Mouse (Mus musculus) liver, embryonic 12.5 days (tissue): Measurements from ENCODE around the gene Exoc6. TPM values are rescaled to one million over a fixed set of nuclear protein-coding genes. Genes with fewer than 3 reads are reported as not detected.
A peak's percentile ranks its signal among the peaks of the same experiment; 100 is the strongest.
"Not testable (repeated sequence)": the region's sequence is repeated elsewhere in the genome, so short reads cannot be mapped to it uniquely, and the experiment has no call there.

ENCODE experiments used
- ATAC-seq: fragments of 200-750 bp; cut with Nextera tagmentation; 2 replicates; pipeline ENCODE4 v1.8.0; 2017; ENCODE audit warnings: moderate number of reproducible peaks, mild to moderate bottlenecking, moderate library complexity
- H3K27ac ChIP-seq: fragments of 300-500 bp; sonication (generic); 2 replicates; pipeline ENCODE4 v1.5.1; 2016; ENCODE audit warnings: mild to moderate bottlenecking
- H3K27me3 ChIP-seq: fragments of 300-500 bp; sonication (generic); replicated peaks from 2 replicates; pipeline ENCODE4 v1.6.1; 2016; ENCODE audit warnings: mild to moderate bottlenecking, moderate library complexity
- H3K36me3 ChIP-seq: fragments of 300-500 bp; sonication (generic); 2 replicates; pipeline ENCODE4 v1.6.1; 2016; ENCODE audit warnings: mild to moderate bottlenecking, moderate library complexity
- H3K4me1 ChIP-seq: fragments of 300-500 bp; sonication (generic); 2 replicates; pipeline ENCODE4 v1.6.1; 2016
- H3K4me2 ChIP-seq: fragments of 300-500 bp; sonication (generic); 2 replicates; pipeline ENCODE4 v1.6.1; 2016; ENCODE audit warnings: mild to moderate bottlenecking, moderate library complexity
- H3K4me3 ChIP-seq: fragments of 300-500 bp; sonication (generic); 2 replicates; pipeline ENCODE4 v1.5.1; 2016; ENCODE audit warnings: mild to moderate bottlenecking, moderate library complexity
- H3K9ac ChIP-seq: fragments of 300-500 bp; sonication (generic); 2 replicates; pipeline ENCODE4 v1.6.1; 2016; ENCODE audit warnings: mild to moderate bottlenecking, moderate library complexity
- H3K9me3 ChIP-seq: fragments of 300-500 bp; sonication (generic); replicated peaks from 2 replicates; pipeline ENCODE4 v1.6.1; 2016; ENCODE audit warnings: mild to moderate bottlenecking, moderate library complexity
- WGBS: fragments of 180-500 bp; shearing (Covaris S2); methylation state at CpG from one replicate; pipeline ENCODE4 v1.1.7; 2016; ENCODE audit not compliant: insufficient replicate concordance; 5-methylcytosine and 5-hydroxymethylcytosine counted together
- polyA plus RNA-seq: library from polyadenylated mRNA; unstranded; fragments of >200 nt; fragmentation: Nextera tagmentation; extraction: Ambion mirVana; gene quantifications from 2 replicates; pipeline ENCODE4 v1.2.1, GENCODE M21; 2016

Exoc6 gene
- polyA plus RNA-seq, 1 experiment from 2014 or later, result 47.0 TPM

DNA sequence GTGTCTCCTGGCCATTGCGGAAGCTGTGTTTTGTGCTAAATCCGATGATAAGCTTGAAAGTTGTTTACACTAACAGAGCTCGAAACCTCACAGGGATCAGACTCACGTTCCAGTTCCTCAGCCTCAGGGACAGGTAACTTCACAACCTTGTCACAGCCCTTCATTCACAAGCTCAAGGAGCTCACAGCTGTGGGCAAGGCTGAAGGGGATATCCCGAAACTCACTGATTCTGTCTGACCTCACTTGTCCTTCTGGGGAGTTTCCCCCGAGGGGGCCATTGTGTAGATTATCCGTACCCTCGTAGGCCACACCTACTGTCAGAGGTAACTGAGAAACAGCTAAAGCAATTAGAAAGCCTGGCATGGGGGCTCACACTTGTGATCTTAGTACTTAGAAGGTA lies 23.4 kb upstream of the Exoc6 start:
- no peaks in the 10 kb centered on the region for H3K9me3 ChIP-seq
- no peak for ATAC-seq
- peak overlapping the region; percentile 12; the same call in 1 of the 2 replicates for H3K4me2 ChIP-seq
- no peaks in the 10 kb centered on the region for H3K36me3 ChIP-seq
- no peak overlapping the region for H3K27ac ChIP-seq
- 31% methylated on average over 8 of the region's 8 CpGs for WGBS
- no peak overlapping the region for H3K9ac ChIP-seq
- no peak overlapping the region for H3K4me3 ChIP-seq
- H3K27me3 ChIP-seq, result no peaks in the 10 kb centered on the region
- peaks cover 58% of the 10 kb centered on the region for H3K4me1 ChIP-seq

DNA sequence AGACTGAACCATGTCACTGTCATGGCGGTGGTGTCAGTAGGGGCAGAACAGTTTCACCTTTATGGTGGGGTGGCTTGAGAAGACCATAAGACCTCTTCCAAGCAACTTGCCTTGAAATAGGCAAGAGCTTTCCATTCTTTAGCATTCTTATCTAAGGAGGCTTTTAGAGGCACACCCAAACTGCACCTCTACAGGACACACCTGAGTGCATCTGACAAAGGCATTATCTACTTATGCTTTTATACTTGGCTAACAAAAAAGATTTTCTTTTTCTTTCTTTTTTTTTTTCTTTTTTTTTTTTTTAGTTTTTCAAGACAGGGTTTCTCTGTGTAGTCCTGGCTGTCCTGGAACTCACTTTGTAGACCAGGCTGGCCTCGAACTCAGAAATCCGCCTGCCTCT lies 22.5 kb upstream of the Exoc6 start:
- 84% methylated on average over 3 of the region's 3 CpGs for WGBS

DNA sequence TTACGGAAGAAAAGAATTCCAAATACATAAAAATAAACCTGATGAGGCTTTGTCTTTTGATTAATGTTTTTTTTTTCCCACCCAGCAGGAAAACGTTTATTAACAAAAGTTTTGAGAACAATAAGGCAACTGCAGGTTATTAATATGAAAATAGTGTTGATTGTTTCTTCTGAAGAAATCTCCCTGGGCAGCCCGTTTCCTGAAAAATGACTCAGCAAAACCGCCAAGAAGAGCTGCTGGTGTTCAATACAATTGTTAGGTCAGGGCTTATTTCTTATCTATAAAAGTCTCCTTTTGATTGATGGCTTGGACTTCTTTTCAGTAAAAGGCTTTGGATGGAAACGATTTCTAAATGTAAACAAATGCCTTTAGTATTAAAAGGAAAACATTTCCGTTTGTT lies 21.6 kb upstream of the Exoc6 start:
- no peak overlapping the region for H3K9ac ChIP-seq
- no peaks in the 10 kb centered on the region for H3K9me3 ChIP-seq
- peaks cover 46% of the 10 kb centered on the region for H3K4me1 ChIP-seq
- no peak for ATAC-seq
- H3K4me3 ChIP-seq, result no peak overlapping the region
- H3K4me2 ChIP-seq, result no peak overlapping the region
- no peak overlapping the region for H3K27ac ChIP-seq
- no peaks in the 10 kb centered on the region for H3K27me3 ChIP-seq
- no peaks in the 10 kb centered on the region for H3K36me3 ChIP-seq
- 25% methylated on average over 6 of the region's 6 CpGs for WGBS

More for the DNA sequence above, 22.5 kb upstream of the Exoc6 start:
- Histone ChIP-seq H3K4me2 (0 out of 2 replicates have a peak overlapping the region, but pooled peaks have one; percentile 0), H3K4me1 (peaks cover 53% of the 10 kb centered on the region)
- not testable (repeated sequence) for H3K4me3 ChIP-seq, H3K9ac ChIP-seq, H3K36me3 ChIP-seq, H3K9me3 ChIP-seq, H3K27me3 ChIP-seq, H3K27ac ChIP-seq, ATAC-seq

GRCm38 (mm10) chr19:37529296-37529695 lies 20.9 kb upstream of the Exoc6 start:
- peaks cover 42% of the 10 kb centered on the region for H3K4me1 ChIP-seq
- no peaks in the 10 kb centered on the region for H3K9me3 ChIP-seq
- H3K27me3 ChIP-seq, result no peaks in the 10 kb centered on the region
- no peak for ATAC-seq
- H3K27ac ChIP-seq, result no peak overlapping the region
- WGBS, result 82% methylated on average over 9 of the region's 9 CpGs
- H3K36me3 ChIP-seq, result no peaks in the 10 kb centered on the region
- H3K9ac ChIP-seq, result no peak overlapping the region
- no peak overlapping the region for H3K4me2 ChIP-seq
- no peak overlapping the region for H3K4me3 ChIP-seq

DNA sequence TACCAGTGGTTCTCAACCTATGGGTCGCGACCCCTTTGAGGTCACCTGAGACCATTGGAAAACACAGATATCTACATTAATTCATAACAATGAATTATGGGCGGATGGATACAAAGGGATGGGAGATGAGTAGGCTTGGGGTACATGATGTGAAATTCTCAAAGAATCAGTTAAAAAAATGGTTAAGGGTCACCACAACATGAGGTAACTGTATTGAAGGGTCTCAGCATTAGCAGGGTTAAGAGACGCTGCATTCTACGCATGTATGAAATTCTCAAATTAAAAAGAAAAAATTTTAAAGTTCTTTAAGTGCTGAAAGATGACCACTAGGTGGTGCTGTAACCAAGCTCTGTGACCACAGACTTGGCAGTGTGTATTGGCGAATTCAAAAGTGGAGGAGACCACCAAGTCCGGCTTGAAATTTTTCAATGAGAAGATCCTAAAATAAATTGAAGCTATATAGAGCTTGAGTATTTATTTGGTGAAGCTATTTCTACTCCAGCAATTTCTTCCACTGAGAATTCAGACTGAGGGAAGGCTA lies 20.2 kb upstream of the Exoc6 start:
- 27% methylated on average over 7 of the region's 7 CpGs for WGBS
- H3K9ac ChIP-seq, result no peak overlapping the region
- no peak overlapping the region for H3K4me2 ChIP-seq
- no peaks in the 10 kb centered on the region for H3K36me3 ChIP-seq
- H3K9me3 ChIP-seq, result no peaks in the 10 kb centered on the region
- H3K27ac ChIP-seq, result no peak overlapping the region
- H3K27me3 ChIP-seq, result no peaks in the 10 kb centered on the region
- ATAC-seq, result 0 out of 2 replicates have a peak, but pooled peaks have one; percentile 24
- H3K4me1 ChIP-seq, result peaks cover 43% of the 10 kb centered on the region
- H3K4me3 ChIP-seq, result no peak overlapping the region

DNA sequence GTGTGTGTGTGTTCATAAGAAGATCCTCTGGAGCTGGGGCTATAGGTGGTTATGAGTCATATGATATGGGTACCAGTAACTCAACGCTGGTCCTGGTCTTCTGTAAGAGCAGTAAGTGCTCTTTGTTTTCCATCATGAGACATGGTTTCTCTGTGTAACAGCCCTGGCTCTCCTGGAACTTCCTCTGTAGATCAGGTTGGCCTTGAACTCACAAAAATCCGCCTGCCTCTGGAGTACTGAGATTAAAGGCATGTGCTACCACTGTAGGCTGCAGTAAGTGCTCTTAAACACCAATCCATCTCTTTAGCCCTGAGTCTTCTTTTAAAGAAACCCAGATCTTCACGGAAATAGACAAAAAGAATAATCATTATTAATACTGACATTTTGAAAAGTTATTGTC lies 19.6 kb upstream of the Exoc6 start:
- no peak overlapping the region for H3K4me2 ChIP-seq
- H3K36me3 ChIP-seq, result no peaks in the 10 kb centered on the region
- H3K9me3 ChIP-seq, result no peaks in the 10 kb centered on the region
- 72% methylated on average over 3 of the region's 3 CpGs for WGBS
- H3K27ac ChIP-seq, result no peak overlapping the region
- no peak for ATAC-seq
- no peak overlapping the region for H3K4me3 ChIP-seq
- no peaks in the 10 kb centered on the region for H3K27me3 ChIP-seq
- H3K4me1 ChIP-seq, result peaks cover 46% of the 10 kb centered on the region
- no peak overlapping the region for H3K9ac ChIP-seq

GRCm38 (mm10) chr19:37531200-37531845 lies 18.9 kb upstream of the Exoc6 start:
- Histone ChIP-seq H3K4me3 (no peak overlapping the region), H3K4me2 (no peak overlapping the region), H3K4me1 (peaks cover 45% of the 10 kb centered on the region), H3K9ac (no peak overlapping the region), H3K27me3 (no peaks in the 10 kb centered on the region), H3K27ac (no peak overlapping the region), H3K36me3 (no peaks in the 10 kb centered on the region), H3K9me3 (no peaks in the 10 kb centered on the region)
- WGBS, result 44% methylated on average over 7 of the region's 7 CpGs
- no peak for ATAC-seq

DNA sequence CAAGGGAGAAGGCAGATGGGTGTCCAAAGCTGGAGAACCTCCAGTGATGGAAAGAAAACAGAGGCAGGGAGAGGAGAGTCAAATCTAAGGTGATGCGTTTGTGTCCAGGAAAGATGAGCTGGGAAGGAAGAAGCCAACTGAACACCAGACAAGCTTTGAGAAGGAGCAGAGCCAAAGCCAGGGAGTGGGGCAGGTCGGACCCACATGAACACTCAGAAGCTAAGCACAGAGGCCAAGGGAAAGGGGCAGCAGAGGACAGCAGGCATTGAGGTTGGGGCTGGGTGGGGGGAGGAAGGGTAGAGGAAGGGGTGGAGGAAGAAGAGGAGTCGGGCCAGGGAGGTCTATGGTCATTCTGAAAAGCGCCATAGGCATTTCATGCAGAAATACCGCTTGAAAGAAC lies 17.0 kb upstream of the Exoc6 start:
- Histone ChIP-seq H3K4me2 (no peak overlapping the region), H3K36me3 (no peaks in the 10 kb centered on the region), H3K9ac (no peak overlapping the region), H3K27me3 (no peaks in the 10 kb centered on the region), H3K9me3 (no peaks in the 10 kb centered on the region), H3K4me1 (peaks cover 37% of the 10 kb centered on the region), H3K4me3 (no peak overlapping the region), H3K27ac (no peak overlapping the region)
- 63% methylated on average over 5 of the region's 5 CpGs for WGBS
- no peak for ATAC-seq

GRCm38 (mm10) chr19:37534737-37535365 lies 15.4 kb upstream of the Exoc6 start:
- Histone ChIP-seq H3K9me3 (no peaks in the 10 kb centered on the region), H3K27me3 (no peaks in the 10 kb centered on the region), H3K4me3 (no peak overlapping the region), H3K4me2 (no peak overlapping the region), H3K36me3 (no peaks in the 10 kb centered on the region), H3K4me1 (peaks cover 45% of the 10 kb centered on the region), H3K27ac (no peak overlapping the region), H3K9ac (no peak overlapping the region)
- WGBS, result 20% methylated on average over 3 of the region's 3 CpGs
- ATAC-seq, result no peak

GRCm38 (mm10) chr19:37536426-37536825 lies 13.8 kb upstream of the Exoc6 start:
- no peak overlapping the region for H3K9ac ChIP-seq
- 74% methylated on average over 7 of the region's 7 CpGs for WGBS
- no peak overlapping the region for H3K27ac ChIP-seq
- H3K4me1 ChIP-seq, result peaks cover 46% of the 10 kb centered on the region
- no peaks in the 10 kb centered on the region for H3K27me3 ChIP-seq
- no peaks in the 10 kb centered on the region for H3K9me3 ChIP-seq
- ATAC-seq, result no peak
- no peak overlapping the region for H3K4me3 ChIP-seq
- H3K4me2 ChIP-seq, result no peak overlapping the region
- H3K36me3 ChIP-seq, result no peaks in the 10 kb centered on the region

GRCm38 (mm10) chr19:37537717-37538116 lies 12.5 kb upstream of the Exoc6 start:
- Histone ChIP-seq H3K4me2 (0 out of 2 replicates have a peak overlapping the region, but pooled peaks have one; percentile 17), H3K4me1 (peaks cover 43% of the 10 kb centered on the region), H3K36me3 (no peaks in the 10 kb centered on the region), H3K9ac (no peak overlapping the region), H3K27ac (peak overlapping the region; percentile 42; the same call in 1 of the 2 replicates), H3K9me3 (no peaks in the 10 kb centered on the region), H3K4me3 (no peak overlapping the region), H3K27me3 (no peaks in the 10 kb centered on the region)
- 20% methylated on average over 1 of the region's 1 CpGs for WGBS
- ATAC-seq, result peak; percentile 63; the same call in 1 of the 2 replicates

DNA sequence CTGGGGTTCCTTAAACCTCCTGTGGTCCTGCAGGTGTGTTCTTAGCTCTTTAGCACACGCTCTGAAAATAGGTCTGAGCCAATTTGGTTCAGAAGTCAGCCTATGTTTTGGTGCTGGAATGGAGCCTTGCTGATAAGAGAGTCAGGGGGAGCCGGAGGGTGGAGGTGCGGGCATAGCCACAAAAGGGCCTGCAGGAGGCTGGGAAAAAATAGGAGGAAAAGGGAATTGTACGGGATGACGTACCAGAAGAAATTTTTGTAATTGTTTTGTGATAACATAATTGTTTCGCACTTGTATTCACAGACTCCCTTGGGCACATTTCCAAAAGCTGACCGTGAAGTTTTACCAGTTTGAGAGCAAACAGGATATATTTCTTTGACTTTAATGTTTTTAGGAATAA lies 10.0 kb upstream of the Exoc6 start:
- H3K4me1 ChIP-seq, result peaks cover 46% of the 10 kb centered on the region
- H3K9ac ChIP-seq, result no peak overlapping the region
- H3K36me3 ChIP-seq, result no peaks in the 10 kb centered on the region
- peak overlapping the region; percentile 11; the same call in 1 of the 2 replicates for H3K4me2 ChIP-seq
- 0 out of 2 replicates have a peak, but pooled peaks cover 4% of the 10 kb centered on the region for H3K27me3 ChIP-seq
- 46% methylated on average over 7 of the region's 7 CpGs for WGBS
- H3K4me3 ChIP-seq, result no peak overlapping the region
- no peak overlapping the region; the same call in 1 of the 2 replicates for H3K27ac ChIP-seq
- H3K9me3 ChIP-seq, result no peaks in the 10 kb centered on the region
- peak; percentile 56 for ATAC-seq
